In genomic region chr11:22859633-22860334, GRCm38 (mm10) we compare ENCODE assay signal across 8 mouse cellular contexts. TPM values are rescaled to one million over a fixed set of nuclear protein-coding genes. Genes with fewer than 3 reads are reported as not detected.
A peak's percentile ranks its signal among the peaks of the same experiment; 100 is the strongest.
DNase-seq lines count a peak whose midpoint lies in the region; ATAC-seq and TF ChIP-seq lines count a peak whose summit lies in the region.

No protein-coding gene starts in this region.

- TF ChIP-seq CTCF in ES-Bruce4 (IDR thresholded peaks at IDR 0.05; ENCODE audit: low read depth, low read length): no peak
- TF ChIP-seq CTCF in lung, postnatal 0 days (IDR thresholded peaks at IDR 0.05): peak; percentile 42

- H3K36me3 ChIP-seq in ES-Bruce4 (ENCODE audit: control insufficient read depth, insufficient read depth, low read length, poor library complexity, severe bottlenecking): no peaks in the 10 kb centered on the region
- H3K36me3 ChIP-seq in forebrain, embryonic 16.5 days (ENCODE audit: control insufficient read depth, insufficient read depth): no peaks in the 10 kb centered on the region
- no peaks in the 10 kb centered on the region for H3K36me3 ChIP-seq in lung, postnatal 0 days (ENCODE audit: insufficient read depth, low read length)

- ATAC-seq in forebrain, embryonic 16.5 days: peak; percentile 91
- ATAC-seq in lung, postnatal 0 days: peak; percentile 93

- intact Hi-C loops in heart, postnatal 36 days (cut with DNase I): loop anchor here (2.0 to 10.0 kb wide), 5 partner anchors 98 to 445 kb away; partner anchors contain the start of genes Usp34 and Zrsr1

- H3K9me3 ChIP-seq in ES-Bruce4 (replicated peaks; ENCODE audit: control insufficient read depth, insufficient read depth, low read length, poor library complexity, severe bottlenecking): no peaks in the 10 kb centered on the region
- no peaks in the 10 kb centered on the region for H3K9me3 ChIP-seq in forebrain, embryonic 16.5 days (ENCODE audit: control insufficient read depth, low read length)
- no peaks in the 10 kb centered on the region for H3K9me3 ChIP-seq in lung, postnatal 0 days (ENCODE audit: low read length)

- TF ChIP-seq EP300 in ES-Bruce4 (IDR thresholded peaks at IDR 0.05; ENCODE audit: insufficient read depth, low read depth, low read length): no peak
- no peak; the same call in 1 of the 2 replicates for TF ChIP-seq EP300 in lung, postnatal 0 days (IDR thresholded peaks at IDR 0.05)

- peak overlapping the region; percentile 97 for H3K4me3 ChIP-seq in ES-Bruce4 (ENCODE audit: low read depth, low read length)
- peak overlapping the region; percentile 86 for H3K4me3 ChIP-seq in brown adipose tissue, adult 24 weeks (ENCODE audit: insufficient read depth, low read depth, low read length)
- peak overlapping the region; percentile 68 for H3K4me3 ChIP-seq in forebrain, embryonic 16.5 days (replicated peaks; ENCODE audit: low read length)
- peak overlapping the region; percentile 87 for H3K4me3 ChIP-seq in lung, postnatal 0 days (ENCODE audit: low read depth, low read length)

- H3K9ac ChIP-seq in ES-Bruce4 (ENCODE audit: low read depth, poor library complexity, severe bottlenecking): peak overlapping the region; percentile 93
- H3K9ac ChIP-seq in forebrain, embryonic 16.5 days (replicated peaks; ENCODE audit: low read depth, low read length): peak overlapping the region; percentile 56
- H3K9ac ChIP-seq in lung, postnatal 0 days (replicated peaks; ENCODE audit: low read depth): peak overlapping the region; percentile 85

- H3K27ac ChIP-seq in ES-Bruce4 (ENCODE audit: insufficient read depth, low read length): peak overlapping the region; percentile 73
- H3K27ac ChIP-seq in brown adipose tissue, adult 24 weeks (replicated peaks; ENCODE audit: low read depth, low read length): peak overlapping the region; percentile 89
- H3K27ac ChIP-seq in forebrain, embryonic 16.5 days (ENCODE audit: low read length): no peak overlapping the region
- peak overlapping the region; percentile 98 for H3K27ac ChIP-seq in lung, postnatal 0 days (ENCODE audit: low read length)

- peak; percentile 88 to 94 for DNase-seq in heart, postnatal 36 days
- peak; percentile 75 for DNase-seq in layer of hippocampus, adult 9-11 months
- DNase-seq in lung, postnatal 0 days (ENCODE audit: low spot score): peak; percentile 95
- DNase-seq in ovary, postnatal 10 days (ENCODE audit: low spot score): peak; percentile 77
- DNase-seq in thymus, postnatal 10 days (ENCODE audit: low spot score in 2 of 2): peak; percentile 84 to 89

- under 1% methylated on average over 47 of the region's 55 CpGs for WGBS in forebrain, embryonic 16.5 days
- under 1% methylated on average over 44 of the region's 55 CpGs for WGBS in lung, postnatal 0 days

- H3K4me1 ChIP-seq in ES-Bruce4 (ENCODE audit: control insufficient read depth, insufficient read depth, low read length): peaks cover 4% of the 10 kb centered on the region
- H3K4me1 ChIP-seq in brown adipose tissue, adult 24 weeks (ENCODE audit: control insufficient read depth, insufficient read depth, insufficient read length, low read length): peaks cover 3% of the 10 kb centered on the region; the same call in 1 of the 2 replicates
- peaks cover 30% of the 10 kb centered on the region for H3K4me1 ChIP-seq in forebrain, embryonic 16.5 days (replicated peaks; ENCODE audit: control insufficient read depth, insufficient read depth, low read length)
- 0 out of 2 replicates have a peak, but pooled peaks cover 6% of the 10 kb centered on the region for H3K4me1 ChIP-seq in lung, postnatal 0 days (ENCODE audit: insufficient read depth, low read depth, low read length)

- TF ChIP-seq POLR2A in ES-Bruce4 (IDR thresholded peaks at IDR 0.05; ENCODE audit: insufficient read depth, low read length): peak; percentile 44

- peak overlapping the region; percentile 100 for H3K4me2 ChIP-seq in forebrain, embryonic 16.5 days (ENCODE audit: low read length)
- H3K4me2 ChIP-seq in lung, postnatal 0 days (replicated peaks; ENCODE audit: low read depth, low read length): peak overlapping the region; percentile 87

- H3K27me3 ChIP-seq in ES-Bruce4 (ENCODE audit: control insufficient read depth, insufficient read depth, low read length, poor library complexity, severe bottlenecking): no peaks in the 10 kb centered on the region
- peaks cover 36% of the 10 kb centered on the region for H3K27me3 ChIP-seq in forebrain, embryonic 16.5 days (replicated peaks; ENCODE audit: control insufficient read depth, insufficient read depth, low read length)
- H3K27me3 ChIP-seq in lung, postnatal 0 days (replicated peaks; ENCODE audit: insufficient read depth, low read length): no peaks in the 10 kb centered on the region

RNA-seq across cellular contexts. Expression of gene B3gnt2, which starts 1.0 kb away (rescaled TPM):
- 3.5 and 16.7 TPM in 2 replicates for polyA plus RNA-seq in ES-Bruce4 (2011; ENCODE audit: insufficient read depth, insufficient read length, low read depth, missing spikeins)
- polyA plus RNA-seq in brown adipose tissue, adult 24 weeks (2012; ENCODE audit: insufficient read depth, insufficient read length, missing spikeins): not detected in 2 replicates
- polyA plus RNA-seq in forebrain, embryonic 16.5 days (2015; fragmentation: Nextera tagmentation; extraction: Ambion mirVana): 1.1 and 3.1 TPM in 2 replicates
- total RNA-seq in heart, postnatal 36 days (2021): 1 to 10 TPM; 6.3 to 7.7 TPM
- polyA plus RNA-seq in lung, postnatal 0 days (2015; fragmentation: Nextera tagmentation; extraction: Ambion mirVana): 20.4 and 22.3 TPM in 2 replicates
